11 mouse cellular contexts compared by ENCODE assay signal in the genomic region with DNA sequence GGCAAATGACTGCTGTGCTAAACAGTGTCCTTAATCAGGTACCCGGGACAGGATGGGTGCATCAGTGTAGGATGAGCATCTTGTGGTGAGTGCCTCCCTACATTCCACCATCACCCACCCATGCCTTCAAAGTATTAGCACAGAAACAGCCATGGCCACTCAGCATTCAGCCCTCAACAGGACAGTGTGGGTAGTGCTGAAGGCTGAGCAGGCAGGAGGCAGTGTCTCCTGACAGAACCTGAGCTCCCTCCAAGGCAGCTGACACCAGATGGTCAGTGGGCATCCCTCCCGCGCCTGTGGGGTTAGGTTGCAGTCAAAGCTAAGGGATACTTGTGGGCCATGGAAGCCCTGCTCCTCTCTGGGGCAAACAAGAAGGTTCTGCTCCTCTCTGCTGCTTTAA.
DNase-seq lines count a peak whose midpoint lies in the region; ATAC-seq and TF ChIP-seq lines count a peak whose summit lies in the region.
"Had no signal": no experiment of that assay in that cellular context is flagged by ENCODE, and none has a peak within 500 bp of the region (broad histone marks: within the 10 kb centered on the region; RNA-seq: fewer than 3 reads in every experiment).

No protein-coding gene starts in this region.

- no peaks in the 10 kb centered on the region for H3K27me3 ChIP-seq in forebrain, embryonic 13.5 days
- H3K27me3 ChIP-seq in forebrain, embryonic 16.5 days (replicated peaks; ENCODE audit: control insufficient read depth, insufficient read depth, low read length) = no peaks in the 10 kb centered on the region
- H3K27me3 ChIP-seq in megakaryocyte, embryonic 14.5 days (replicated peaks) = no peaks in the 10 kb centered on the region
- H3K27me3 ChIP-seq in myocyte (ENCODE audit: control insufficient read depth, insufficient read depth, insufficient read length) = no peaks in the 10 kb centered on the region
- H3K27me3 ChIP-seq: heart, embryonic 13.5 days had no signal

- no peaks in the 10 kb centered on the region for H3K79me2 ChIP-seq in myocyte (ENCODE audit: control insufficient read depth, insufficient read depth)

- no peak overlapping the region for H3ac ChIP-seq in myocyte (ENCODE audit: control insufficient read depth, insufficient read length)

- no peak overlapping the region for H3K4me3 ChIP-seq in forebrain, embryonic 13.5 days
- H3K4me3 ChIP-seq in forebrain, embryonic 16.5 days (replicated peaks; ENCODE audit: low read length) = no peak overlapping the region
- peak overlapping the region; percentile 29 for H3K4me3 ChIP-seq in megakaryocyte, embryonic 14.5 days (replicated peaks)
- no peak overlapping the region for H3K4me3 ChIP-seq in myocyte
- H3K4me3 ChIP-seq: heart, embryonic 13.5 days had no signal

- H3K27ac ChIP-seq in forebrain, embryonic 13.5 days = no peak overlapping the region
- H3K27ac ChIP-seq in forebrain, embryonic 16.5 days (ENCODE audit: low read length) = no peak overlapping the region
- H3K27ac ChIP-seq: heart, embryonic 13.5 days had no signal

- TF ChIP-seq POLR2A in myocyte (IDR thresholded peaks at IDR 0.05; ENCODE audit: insufficient read length, low read depth) = no peak

- no peaks in the 10 kb centered on the region for H3K9me3 ChIP-seq in forebrain, embryonic 13.5 days (replicated peaks)
- no peaks in the 10 kb centered on the region for H3K9me3 ChIP-seq in forebrain, embryonic 16.5 days (ENCODE audit: control insufficient read depth, low read length)
- H3K9me3 ChIP-seq in megakaryocyte, embryonic 14.5 days = no peaks in the 10 kb centered on the region
- H3K9me3 ChIP-seq: heart, embryonic 13.5 days had no signal

- H3K4me2 ChIP-seq in forebrain, embryonic 13.5 days = no peak overlapping the region
- H3K4me2 ChIP-seq in forebrain, embryonic 16.5 days (ENCODE audit: low read length) = no peak overlapping the region
- no peak overlapping the region for H3K4me2 ChIP-seq in myocyte (ENCODE audit: low read depth)
- H3K4me2 ChIP-seq: heart, embryonic 13.5 days had no signal

- DNase-seq in gastrocnemius, postnatal 25 days = peak; percentile 74
- no peak for DNase-seq in urinary bladder, adult 2 months (ENCODE audit: low spot score)
- no peak for DNase-seq in thymus, postnatal 14 days
- DNase-seq: adrenal gland, postnatal 14 days; liver had no signal

- H3K36me3 ChIP-seq in forebrain, embryonic 13.5 days (ENCODE audit: poor library complexity, severe bottlenecking) = peaks cover 63% of the 10 kb centered on the region
- peaks cover 21% of the 10 kb centered on the region for H3K36me3 ChIP-seq in forebrain, embryonic 16.5 days (ENCODE audit: control insufficient read depth, insufficient read depth)
- peaks cover 91% of the 10 kb centered on the region for H3K36me3 ChIP-seq in megakaryocyte, embryonic 14.5 days (replicated peaks; ENCODE audit: low read length)
- H3K36me3 ChIP-seq in myocyte (ENCODE audit: control insufficient read depth, insufficient read depth) = peaks cover 25% of the 10 kb centered on the region

- 0 out of 2 replicates have a peak, but pooled peaks have one; percentile 27 for ATAC-seq in forebrain, embryonic 13.5 days
- ATAC-seq in forebrain, embryonic 16.5 days = no peak
- no peak for ATAC-seq in megakaryocyte, adult 5-6 weeks (ENCODE audit: poor library complexity, severe bottlenecking)

- H3K9ac ChIP-seq in forebrain, embryonic 13.5 days = no peak overlapping the region
- no peak overlapping the region for H3K9ac ChIP-seq in forebrain, embryonic 16.5 days (replicated peaks; ENCODE audit: low read depth, low read length)
- H3K9ac ChIP-seq: heart, embryonic 13.5 days had no signal

- WGBS in forebrain, embryonic 13.5 days = 82% methylated on average over 3 of the region's 3 CpGs
- 81% methylated on average over 3 of the region's 3 CpGs for WGBS in forebrain, embryonic 16.5 days

- H3K4me1 ChIP-seq in forebrain, embryonic 13.5 days = no peaks in the 10 kb centered on the region
- H3K4me1 ChIP-seq in forebrain, embryonic 16.5 days (replicated peaks; ENCODE audit: control insufficient read depth, insufficient read depth, low read length) = no peaks in the 10 kb centered on the region
- H3K4me1 ChIP-seq in megakaryocyte, embryonic 14.5 days = peaks cover 27% of the 10 kb centered on the region

TF ChIP-seq in myocyte, 11 proteins besides CTCF, POLR2A, EP300 and RAD21:
- TF ChIP-seq MAX (IDR thresholded peaks at IDR 0.05; ENCODE audit: low read depth) (no peak), USF1 (IDR thresholded peaks at IDR 0.05; ENCODE audit: low read depth) (no peak), REST (IDR thresholded peaks at IDR 0.05; ENCODE audit: insufficient read depth, insufficient read length) (no peak), TCF3 (IDR thresholded peaks at IDR 0.05; ENCODE audit: insufficient read length, low read depth) (no peak), SRF (IDR thresholded peaks at IDR 0.05; ENCODE audit: control insufficient read depth, insufficient read length, low read depth) (no peak), MYOG (IDR thresholded peaks at IDR 0.05; ENCODE audit: control insufficient read depth in 1 of 3, insufficient read depth in 1 of 3, insufficient read length in 2 of 3, low read depth in 2 of 3) (peak in 2 of 3 experiments; percentile 62 to 78), TCF12 (IDR thresholded peaks at IDR 0.05; ENCODE audit: insufficient read depth, poor library complexity, severe bottlenecking) (no peak), POLR2AphosphoS2 (IDR thresholded peaks at IDR 0.05; ENCODE audit: insufficient read length, low read depth) (peak; percentile 32), E2F4 (IDR thresholded peaks at IDR 0.05; ENCODE audit: insufficient read depth) (no peak), MYOD1 (IDR thresholded peaks at IDR 0.05; ENCODE audit: control insufficient read depth in 1 of 3, insufficient read length in 2 of 3, low read depth in 2 of 3) (peak in 2 of 3 experiments; percentile 55 to 86), CEBPB (IDR thresholded peaks at IDR 0.05; ENCODE audit: insufficient read depth, poor library complexity, severe bottlenecking) (no peak)
